Mouse (Mus musculus): Measurements from ENCODE around the gene Defb6.

Defb6 gene

GRCm38 (mm10) chr8:19225161-19225560 lies at the start of gene Defb6:
Gene Defb6, plus strand, starts transcription at chr8:19225478.
- DNase-seq, result no peak

- no peak for DNase-seq
These were observed 12.8 kb downstream of the Defb6 start for GRCm38 (mm10) chr8:19238101-19238500.

- DNase-seq, result no peak
These were observed 14.3 kb downstream of the Defb6 start, which contains the start of gene Defb46 for GRCm38 (mm10) chr8:19239616-19240015. Gene Defb46, plus strand, starts transcription at chr8:19239916.

- no peak for DNase-seq
These were observed 22.0 kb downstream of the Defb6 start, which contains the start of gene Defb5 for GRCm38 (mm10) chr8:19247280-19247679. Gene Defb5, plus strand, starts transcription at chr8:19247580.

- no peak for DNase-seq
These were observed 32.9 kb downstream of the Defb6 start for GRCm38 (mm10) chr8:19258136-19258535.

GRCm38 (mm10) chr8:19259667-19260066 lies 34.4 kb downstream of the Defb6 start:
- DNase-seq, result no peak

Measured in right cerebral cortex, postnatal 14 days (tissue).